Mouse (Mus musculus): ENCODE measurements around the gene Pax6.

The Pax6 gene

DNA sequence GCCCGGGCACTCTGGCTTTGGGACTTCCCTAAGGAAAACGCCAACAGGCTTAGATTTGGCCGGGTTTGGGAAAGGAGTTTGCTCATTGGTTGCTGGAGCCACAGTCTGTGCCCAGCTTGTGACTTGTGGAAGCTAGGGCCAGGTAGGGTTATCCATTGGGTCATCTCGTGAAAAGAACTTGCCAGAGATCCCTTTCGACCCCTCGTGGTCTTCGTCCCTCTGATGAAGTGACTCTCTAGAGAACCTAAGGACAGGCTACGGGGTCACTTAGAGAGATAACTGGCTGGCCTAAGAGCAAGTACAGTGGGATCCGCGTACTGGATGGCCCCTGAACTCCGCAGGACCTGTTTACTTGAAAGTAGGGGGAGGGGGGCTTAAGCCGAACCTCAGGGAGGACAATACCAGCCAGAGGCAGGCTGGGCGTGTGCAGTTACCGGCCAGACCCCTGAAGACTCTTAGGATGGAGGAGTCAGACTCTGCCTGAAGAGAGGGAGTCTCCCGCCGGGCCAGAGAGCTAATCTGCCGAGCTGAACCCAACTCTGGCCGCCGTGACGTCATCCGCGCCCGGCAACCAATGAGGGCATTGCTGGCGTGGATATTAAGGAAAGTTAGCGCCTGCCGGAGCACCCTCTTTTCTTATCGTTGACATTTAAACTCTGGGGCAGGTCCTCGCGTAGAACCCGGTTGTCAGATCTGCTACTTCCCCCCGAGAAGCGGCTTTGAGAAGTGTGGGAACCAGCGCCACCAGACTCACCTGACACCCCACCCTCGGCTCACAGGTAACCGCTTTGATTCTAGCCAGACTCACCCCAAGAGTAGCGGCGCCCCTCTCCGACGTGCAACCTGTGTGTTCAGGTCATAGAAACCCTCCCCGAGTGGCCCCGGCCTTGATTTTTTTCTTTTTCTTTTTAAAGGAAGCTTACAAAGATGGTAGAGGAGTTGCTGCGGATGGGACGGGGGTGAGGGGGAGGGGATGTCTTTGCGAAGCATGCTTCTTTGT lies at the start of gene Pax6:
Pax6 (plus strand) TSS at position 630 of the 1,000 bp plus-strand sequence.
- peak; percentile 89 to 95 for DNase-seq

DNA sequence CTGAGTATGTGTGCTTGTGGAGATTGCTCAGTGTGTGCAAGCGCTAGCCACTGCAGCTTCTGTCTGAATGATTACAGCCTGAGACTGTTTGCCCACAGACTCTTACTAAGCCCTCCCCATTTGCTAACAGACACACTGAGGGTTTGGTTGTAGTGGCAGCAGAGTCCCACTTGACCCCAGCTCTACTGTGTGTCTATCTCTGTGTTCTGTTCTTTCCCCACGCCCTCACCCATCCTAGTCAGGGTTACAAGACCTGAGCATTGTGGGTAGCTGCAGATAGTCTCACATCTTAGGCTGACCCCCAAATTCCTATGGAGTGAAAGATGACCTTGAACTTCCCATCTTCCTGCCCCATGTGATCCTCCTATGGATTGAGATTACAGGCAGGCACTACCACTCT lies 19.8 kb upstream of the Pax6 start:
- DNase-seq: no peak

DNA sequence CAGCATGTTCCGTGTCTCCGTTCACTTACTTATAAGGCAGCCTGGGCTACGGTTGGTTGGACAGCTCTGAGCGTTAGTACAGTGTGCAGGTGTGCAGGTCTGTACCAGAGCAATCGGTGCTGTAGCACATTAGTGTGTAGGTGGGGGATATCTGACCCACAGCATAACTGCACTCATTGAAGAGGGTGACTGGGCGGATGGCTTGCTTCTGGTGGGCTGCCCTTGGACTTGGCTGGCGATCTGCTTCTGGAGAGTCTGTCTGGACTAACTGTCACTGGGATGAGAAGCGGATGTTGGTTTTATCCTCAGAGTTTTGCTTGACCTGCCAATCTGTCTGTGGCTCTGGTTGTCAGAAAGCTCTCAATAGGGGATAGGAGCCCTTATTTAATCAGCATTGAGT lies 12.2 kb upstream of the Pax6 start:
- no peak for DNase-seq

DNA sequence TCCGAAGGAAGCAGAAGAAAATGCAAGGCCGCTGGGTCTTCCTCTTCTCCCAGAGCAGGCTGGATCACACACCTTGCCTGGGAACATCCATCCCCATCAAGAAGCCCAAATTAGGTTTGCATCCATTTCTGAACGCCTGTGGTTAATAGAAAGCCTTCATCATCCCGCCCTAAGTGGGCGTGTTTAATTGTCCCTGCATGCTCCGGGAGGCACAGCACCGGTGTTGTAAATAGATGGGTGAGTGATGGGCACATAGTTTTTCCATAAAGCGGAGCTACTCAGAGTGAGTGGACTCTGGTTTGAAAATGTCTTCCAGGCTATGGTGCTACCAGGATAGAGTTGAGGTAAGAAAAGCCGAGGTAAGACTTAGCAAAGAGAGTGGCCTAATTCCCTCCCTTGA lies 9.3 kb upstream of the Pax6 start:
- peak; percentile 15 to 16 for DNase-seq

DNA sequence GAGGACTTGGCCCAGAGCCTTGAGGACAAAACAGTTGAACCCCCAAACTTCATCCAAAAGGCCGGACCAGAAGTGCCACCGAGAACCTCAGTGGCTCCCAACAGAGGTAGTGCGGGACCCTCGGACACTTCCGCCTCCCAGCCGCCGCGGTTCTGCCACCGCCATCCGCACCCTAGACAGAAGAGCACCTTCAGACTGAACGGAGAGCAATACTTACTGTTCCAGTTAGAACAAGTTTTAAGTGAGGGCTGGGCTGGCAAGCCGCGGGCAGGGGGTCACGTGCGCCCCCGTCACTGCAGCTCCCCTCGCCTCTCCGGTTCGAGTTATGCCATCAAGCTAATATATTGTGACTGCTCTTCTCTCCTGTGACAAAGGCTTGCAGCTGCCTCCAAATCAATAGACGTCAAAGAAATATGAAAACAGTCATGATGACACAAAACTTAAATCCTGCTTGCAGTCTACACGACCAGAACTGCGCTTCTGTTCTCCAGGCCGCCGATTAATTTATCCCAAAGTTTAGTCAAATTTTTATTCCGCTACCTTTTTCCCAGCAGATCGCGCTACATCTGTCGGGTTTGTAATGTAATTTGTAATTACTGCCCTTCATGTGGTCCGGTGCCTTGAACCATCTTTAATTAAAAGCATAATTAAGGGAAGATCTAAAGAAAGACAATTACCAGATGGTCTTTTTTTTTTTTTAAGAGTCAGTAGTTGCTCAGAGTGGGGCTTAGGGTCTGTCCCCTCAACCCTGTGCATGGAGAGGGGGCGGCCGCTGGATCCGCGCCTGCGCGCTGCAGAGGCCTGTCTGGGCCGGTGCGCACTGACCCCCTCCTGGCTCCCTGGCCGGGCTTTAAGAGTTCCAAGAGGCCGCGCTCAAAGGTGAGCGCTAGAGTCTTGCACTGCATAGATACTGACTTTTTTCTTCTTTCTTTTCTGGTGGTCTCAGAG lies 8.5 kb upstream of the Pax6 start:
- DNase-seq: peak; percentile 27 to 59

DNA sequence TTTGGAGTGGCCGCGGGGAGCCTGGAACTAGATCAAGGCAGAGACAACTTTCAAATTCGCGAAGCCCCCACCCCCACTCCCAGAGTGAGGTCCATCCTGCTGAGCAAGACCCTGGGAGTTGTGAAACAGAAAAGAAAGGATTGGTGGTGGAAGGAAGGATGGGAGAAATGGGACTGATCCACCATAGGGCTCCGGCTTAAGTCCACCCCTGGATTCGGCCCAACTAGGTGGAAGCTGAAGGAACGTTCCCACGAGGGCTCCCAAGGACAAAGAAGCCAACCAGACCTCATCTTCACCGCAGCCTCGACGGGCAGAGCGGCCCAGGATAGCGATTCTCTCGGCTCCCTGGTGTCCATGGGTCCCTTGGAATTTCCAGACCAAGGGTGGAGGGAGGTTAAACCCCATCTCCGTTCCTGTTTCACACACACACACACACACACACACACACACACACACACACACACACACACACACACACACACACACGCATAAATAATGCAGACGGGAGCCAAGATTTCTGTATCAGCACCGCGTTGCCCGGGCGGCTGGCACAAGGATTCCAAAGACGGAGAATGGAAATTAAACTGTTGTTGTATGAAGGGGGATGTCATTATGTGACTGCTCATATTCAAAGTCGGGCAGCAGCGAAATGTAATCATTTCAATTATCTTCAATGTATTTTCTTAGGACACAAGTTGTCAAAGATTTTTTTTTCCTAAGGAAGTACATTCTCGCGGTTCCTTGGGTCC lies 7.7 kb upstream of the Pax6 start:
- DNase-seq: peak; percentile 36 to 49

DNA sequence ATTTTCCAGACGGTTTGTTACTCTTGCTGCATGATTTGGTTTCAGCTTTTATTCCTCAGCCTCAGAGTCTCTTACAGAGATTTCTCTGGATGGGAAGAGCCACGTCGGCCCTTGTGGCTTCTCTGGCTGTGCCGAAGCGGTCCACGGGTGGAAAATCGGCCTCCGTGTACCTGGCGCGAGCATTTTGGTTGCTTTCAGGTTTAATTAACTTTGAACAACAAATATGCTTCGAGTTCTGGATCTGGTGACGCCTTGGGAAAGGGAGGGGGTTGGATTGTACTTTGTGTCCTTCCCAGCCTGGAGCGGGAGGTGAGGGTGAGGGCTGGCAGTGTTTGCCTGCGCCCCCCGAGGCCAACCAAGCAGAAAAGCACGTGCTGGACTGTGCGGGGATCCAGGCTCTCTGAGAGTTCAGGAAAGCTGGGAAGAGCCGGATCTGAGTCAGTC lies 7.1 kb upstream of the Pax6 start:
- peak; percentile 24 to 41 for DNase-seq

DNA sequence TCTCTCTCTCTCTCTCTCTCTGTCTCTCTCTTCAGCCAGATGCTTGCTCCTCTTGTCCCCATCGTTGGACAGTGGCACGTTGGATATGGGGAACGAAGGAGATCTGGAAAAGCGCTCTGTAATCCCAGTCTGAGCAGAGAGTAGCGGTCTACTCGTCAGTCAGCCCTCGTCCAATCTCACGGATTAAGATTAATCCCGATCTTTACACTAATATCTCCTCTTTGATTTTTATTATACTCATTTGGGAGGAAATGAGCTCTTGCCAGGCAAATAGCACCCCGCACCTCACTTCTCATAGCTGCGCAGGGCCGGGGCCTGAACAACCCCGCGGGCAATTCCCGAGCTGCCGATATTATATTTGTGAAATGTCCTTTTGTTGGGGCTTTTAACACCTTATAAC lies 6.6 kb upstream of the Pax6 start:
- DNase-seq: peak; percentile 18 to 25

DNA sequence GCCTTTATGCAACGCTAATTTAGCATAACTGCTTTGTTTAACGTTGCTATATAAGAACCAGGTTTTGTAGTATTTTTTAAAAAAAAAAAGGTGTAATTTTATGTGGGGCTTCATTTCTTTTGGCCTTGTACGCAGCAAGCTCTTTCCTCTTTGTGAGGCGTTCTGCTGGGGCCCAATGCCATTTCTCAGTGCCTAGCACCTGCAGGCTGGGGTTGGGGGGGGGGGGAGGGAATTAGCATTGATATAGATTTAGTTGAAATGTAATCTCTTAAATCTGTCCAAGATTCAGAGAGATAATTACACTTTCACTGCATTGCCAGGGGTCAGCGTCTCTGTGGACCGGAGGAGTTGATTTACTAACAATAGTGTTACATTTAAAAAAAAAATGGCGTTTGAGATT lies 6.1 kb upstream of the Pax6 start:
- DNase-seq: peak in 1 of 2 experiments; percentile 8

DNA sequence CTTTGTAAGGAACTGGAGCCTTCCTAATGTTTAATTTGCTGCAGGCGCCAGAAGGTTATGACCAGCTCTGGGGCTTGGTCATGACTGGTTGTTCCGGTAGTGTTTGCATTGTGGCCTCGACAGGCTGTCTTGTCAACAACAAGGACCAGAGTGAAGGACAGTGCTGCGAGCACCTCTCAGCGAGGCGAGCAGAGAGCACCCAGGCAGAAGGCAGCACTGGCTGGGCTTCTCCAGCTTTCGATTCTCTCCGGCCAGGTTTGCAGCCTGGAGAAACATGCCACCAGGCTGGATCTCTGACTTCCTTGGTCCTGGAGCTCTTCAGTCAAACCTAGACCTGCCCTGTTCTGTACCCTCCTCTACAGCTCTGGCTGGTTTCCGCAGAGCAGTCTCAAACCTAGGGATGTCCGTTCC lies 5.6 kb upstream of the Pax6 start:
- DNase-seq: peak; percentile 47 to 56

DNA sequence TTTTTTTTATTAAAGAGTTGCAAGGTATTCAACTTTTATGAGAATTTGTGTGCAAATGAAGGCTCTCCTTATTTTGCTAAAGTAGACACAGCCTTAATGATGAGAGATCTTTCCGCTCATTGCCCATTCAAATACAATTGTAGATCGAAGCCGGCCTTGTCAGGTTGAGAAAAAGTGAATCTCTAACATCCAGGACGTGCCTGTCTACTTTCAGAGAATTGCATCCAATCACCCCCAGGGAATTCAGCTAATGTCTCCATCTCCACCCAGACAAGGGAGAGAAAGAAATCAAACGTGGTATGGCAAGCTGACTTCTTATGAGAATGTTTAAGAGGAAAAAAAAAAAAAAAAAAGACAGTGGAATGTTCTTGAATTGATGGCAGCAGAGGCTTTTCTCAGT lies 3.7 kb upstream of the Pax6 start:
- no peak for DNase-seq

DNA sequence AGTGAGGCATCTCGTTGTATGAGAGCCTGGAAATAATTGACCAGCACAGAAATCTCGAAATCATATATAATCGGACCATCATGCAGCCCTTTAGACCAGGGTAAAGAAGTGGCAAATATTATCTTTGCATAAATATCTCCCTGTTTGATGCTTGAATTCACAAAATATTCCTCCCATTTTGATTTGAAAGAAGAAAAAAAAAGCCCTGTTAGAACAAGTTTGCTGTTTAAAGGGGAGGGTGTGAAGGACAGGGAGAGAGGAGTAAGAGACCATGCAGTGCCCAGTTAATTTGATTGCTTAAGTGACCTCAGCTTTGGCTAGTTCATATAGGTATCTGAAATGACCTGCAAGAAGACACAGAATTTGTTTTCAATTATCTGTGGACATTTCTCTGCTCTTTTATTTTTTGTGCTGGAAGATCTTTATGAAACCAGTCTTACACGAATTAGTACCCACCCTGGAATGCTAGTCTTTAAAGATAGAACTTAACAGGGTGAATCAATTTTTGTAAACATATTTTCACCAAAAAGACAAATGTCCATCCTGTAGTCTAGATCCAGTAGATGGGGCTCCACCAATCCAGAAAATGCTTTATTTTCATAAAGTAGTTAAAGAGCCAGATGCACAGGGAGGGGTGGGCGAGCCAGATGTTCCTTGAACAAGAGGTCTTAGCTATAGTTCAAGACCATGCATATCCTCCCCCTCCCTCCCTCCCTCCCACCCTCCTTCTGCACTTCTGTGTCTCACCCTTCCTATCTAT lies 3.0 kb upstream of the Pax6 start:
- no peak for DNase-seq

DNA sequence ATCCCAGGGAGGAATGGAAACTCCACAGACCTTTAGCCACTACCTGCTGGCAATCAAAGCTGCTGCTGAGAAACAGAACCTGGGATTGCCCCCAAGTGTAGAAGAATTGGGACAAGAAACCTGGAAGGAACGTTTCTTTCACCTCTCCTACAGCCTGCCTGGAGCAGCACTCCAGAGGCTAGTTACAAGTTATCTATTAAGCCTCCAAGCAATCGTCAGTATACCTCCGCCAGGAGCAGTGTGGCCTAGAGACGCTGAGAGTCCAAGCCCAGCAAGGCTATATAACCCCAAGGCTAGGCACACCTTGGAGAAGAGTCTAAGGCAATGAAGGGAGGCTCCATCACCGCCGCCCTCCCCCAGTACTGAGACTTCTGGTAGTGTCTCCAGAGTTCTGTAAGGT lies 2.4 kb upstream of the Pax6 start:
- no peak for DNase-seq

DNA sequence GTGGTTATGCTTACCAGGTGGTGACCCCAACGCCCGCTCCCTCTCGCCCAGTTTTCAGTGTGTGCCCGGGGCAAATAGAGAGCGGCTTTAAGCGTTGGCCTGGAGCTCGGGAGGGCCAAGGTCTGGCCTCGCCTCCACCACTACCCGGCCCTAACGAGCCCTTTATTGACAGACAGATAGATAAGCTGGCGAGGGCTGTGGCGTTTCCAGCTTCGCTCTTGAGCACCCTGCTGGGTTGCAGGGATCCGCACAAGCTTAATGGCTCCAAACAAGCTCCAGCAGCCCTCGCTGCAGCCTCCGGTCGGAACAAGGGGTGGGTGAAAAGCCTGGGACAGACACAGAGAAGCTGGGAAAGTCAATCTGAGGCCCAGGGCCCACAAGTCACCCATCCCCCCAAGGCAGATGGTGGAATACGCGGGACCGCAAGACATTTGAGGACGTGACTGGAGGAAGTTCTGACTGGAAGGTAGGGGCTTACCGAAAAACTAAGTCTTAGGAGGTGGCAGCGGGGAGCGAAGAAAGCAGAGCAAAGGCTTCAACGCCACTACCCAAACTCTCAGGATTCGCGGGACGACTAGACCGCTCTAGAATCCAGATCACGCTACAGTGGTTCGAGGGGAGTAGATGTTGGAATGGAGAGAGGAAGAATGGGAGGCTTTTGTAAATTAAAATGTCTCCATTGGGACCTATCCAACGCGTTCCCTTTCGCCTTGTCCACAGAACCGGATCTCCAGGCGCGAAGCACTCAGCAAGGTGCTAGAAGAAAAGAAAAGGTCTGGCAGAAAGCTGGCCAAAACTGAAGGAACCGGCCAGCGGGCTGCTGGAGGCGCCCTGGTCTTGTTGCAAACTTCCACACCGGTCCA lies 1.7 kb upstream of the Pax6 start:
- peak; percentile 43 to 52 for DNase-seq

DNA sequence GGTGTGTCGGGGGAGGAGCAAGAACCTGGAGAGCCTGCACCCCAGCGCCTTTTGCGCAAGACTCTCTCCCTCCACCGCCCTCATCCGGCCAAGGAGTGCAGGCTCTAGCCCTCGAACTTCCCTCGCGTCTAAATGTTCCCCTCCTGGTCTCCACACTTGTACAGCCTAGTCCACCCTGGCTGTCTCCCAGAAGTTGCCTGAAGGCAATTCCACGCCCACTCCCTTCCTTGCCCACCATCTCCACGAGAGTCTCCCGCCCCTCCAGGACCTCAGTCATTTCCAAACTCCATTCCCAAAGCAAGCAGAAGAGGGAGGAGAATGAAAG lies 1.1 kb upstream of the Pax6 start:
- peak; percentile 58 to 63 for DNase-seq

DNA sequence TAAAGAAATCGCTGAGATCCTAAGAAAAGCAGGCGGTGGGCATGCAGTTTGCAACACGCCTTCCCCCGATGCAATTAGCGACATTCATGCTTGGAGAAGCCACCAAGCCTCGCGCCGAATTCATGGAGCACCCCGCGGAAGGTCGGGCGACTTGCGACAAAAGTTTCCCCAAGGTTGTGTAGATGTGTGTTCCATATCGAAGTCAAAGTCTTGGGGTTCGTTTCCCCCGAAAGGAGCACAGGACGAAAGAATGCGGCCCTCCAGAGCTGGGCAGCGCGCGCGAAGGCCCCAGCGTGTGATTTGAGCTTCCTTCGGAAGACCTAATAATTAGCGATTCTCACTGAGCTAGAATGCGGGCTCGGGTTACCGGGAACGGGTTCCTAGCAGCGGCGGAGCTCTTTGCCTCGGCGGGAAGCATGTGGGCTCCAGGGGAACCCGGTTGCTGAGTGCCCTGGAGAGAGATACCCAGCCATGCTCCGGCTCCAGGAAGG lies 716 bp downstream of the Pax6 start:
- DNase-seq: peak; percentile 61 to 70

DNA sequence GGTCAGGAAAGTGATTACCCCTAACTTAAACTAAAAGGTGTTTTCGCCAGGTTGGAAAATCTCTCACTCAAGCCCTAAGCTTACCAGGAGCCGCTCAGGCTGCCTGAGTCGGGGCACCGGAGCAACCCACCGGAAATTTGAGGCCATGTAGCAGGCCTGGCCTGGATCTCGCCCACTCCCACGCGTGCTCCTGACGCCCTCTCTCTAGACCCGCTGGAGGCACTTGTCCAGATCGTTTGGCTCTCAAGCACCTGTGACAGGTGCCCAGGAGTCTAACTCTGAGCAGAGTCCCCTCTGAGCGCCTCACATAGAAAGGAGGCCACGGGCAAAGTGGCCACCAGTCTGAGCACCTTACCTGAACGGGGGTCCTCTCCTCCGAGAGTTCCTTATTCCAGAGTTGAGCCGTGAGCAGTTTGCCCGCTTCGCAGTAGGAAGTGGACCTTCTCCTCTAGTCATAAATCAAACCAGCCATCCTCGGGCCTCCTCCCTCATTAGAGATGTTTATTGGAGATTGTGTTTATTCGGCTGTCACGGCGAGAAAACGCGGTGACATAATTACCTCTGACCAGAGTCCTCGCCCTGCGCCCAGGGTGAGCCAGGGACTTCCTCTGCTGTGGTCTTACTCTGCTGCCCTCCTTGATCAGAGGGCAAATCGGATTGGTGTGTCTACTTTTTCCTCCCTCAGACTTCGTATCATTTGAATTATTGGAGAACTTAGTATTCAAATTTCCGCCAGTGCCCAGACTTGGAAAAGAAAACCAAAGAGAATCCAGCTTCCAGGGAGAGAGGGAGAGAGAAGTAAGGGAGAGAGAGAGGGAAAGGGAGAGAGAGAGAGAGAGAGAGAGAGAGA lies 1.4 kb downstream of the Pax6 start:
- DNase-seq: peak; percentile 66 to 77

DNA sequence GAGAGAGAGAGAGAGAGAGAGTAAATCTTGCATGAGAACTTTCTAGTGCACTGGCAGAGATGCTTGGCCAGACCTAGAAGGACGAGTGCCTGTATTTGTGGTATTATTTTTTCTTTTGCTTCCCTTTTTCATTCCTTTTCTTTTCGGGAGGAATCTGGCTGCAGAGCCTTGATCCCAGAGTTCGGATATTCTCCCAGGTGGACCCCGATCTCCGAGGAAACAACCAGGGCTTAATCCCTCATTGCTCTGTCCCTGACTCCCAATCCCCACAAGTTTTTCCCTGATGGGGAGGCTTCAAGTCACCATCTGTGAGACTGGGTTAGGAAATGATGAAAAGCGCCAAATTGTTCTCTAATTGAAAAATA lies 2.0 kb downstream of the Pax6 start:
- DNase-seq: peak; percentile 38 to 54

DNA sequence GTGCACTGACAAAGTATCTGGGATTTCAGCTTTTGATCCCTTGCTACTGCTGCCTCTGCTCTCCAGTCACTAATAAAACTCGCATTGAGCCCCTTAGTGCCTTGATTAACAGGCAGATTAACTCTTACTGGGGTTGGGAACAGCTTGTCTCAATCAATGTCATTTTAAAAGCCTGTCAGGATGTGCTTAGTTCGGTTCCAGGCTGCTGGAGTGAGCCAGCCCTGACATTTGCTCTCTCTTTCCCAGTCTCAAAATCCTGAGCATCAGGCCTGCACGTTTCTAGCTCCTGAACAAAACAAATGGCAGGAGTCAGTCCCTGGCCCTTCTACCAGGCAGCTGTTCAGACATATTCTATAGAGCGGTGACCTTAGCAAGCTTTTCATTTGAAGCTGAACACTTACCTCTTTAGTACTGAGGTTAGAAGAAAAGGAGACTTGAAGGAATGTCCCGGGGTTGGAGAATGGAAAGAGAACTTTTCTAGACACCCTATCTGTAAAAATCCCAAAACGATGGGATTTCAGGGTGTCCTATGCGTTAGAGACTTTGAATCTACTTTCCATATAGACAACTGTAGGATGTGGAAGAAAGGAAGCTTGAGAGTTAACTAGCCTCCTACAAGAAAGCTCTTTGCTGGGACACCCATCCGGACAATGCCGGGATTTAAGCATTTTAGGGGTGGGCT lies 2.6 kb downstream of the Pax6 start:
- peak; percentile 48 to 70 for DNase-seq
